ENCODE assay signal across 13 mouse cellular contexts in genomic region chr5:105580909-105581308, GRCm38 (mm10).
"Had no signal": no experiment of that assay in that cellular context is flagged by ENCODE, and none has a peak within 500 bp of the region (broad histone marks: within the 10 kb centered on the region; RNA-seq: fewer than 3 reads in every experiment).

No protein-coding gene starts in this region.

- DNase-seq: lung, embryonic 14.5 days; retina, postnatal 1 day; right cerebral cortex, postnatal 4 days; spleen, adult 18-20 months; thymus, adult 18-20 months; thymus, postnatal 14 days had no signal

- H3K9me3 ChIP-seq: limb, embryonic 12.5 days; midbrain, embryonic 12.5 days; neural tube, embryonic 13.5 days had no signal

- H3K27ac ChIP-seq: layer of hippocampus, adult 2 months; limb, embryonic 12.5 days; midbrain, embryonic 12.5 days; neural tube, embryonic 13.5 days had no signal

- H3K4me2 ChIP-seq: limb, embryonic 12.5 days; lung, embryonic 14.5 days; midbrain, embryonic 12.5 days; neural tube, embryonic 13.5 days had no signal

- H3K4me3 ChIP-seq: layer of hippocampus, adult 2 months; limb, embryonic 12.5 days; midbrain, embryonic 12.5 days; neural tube, embryonic 13.5 days had no signal

- H3K4me1 ChIP-seq: limb, embryonic 12.5 days had no signal

- H3K27me3 ChIP-seq: limb, embryonic 12.5 days; midbrain, embryonic 12.5 days; neural tube, embryonic 13.5 days had no signal

- ATAC-seq: inflammation-experienced regulatory T-cells, adult 6 months; intestine, postnatal 0 days; midbrain, embryonic 16.5 days had no signal

- H3K9ac ChIP-seq: limb, embryonic 12.5 days; lung, embryonic 14.5 days; midbrain, embryonic 12.5 days; neural tube, embryonic 13.5 days had no signal
